Mouse (Mus musculus): ENCODE measurements around the gene Lnpk. TPM values are rescaled to one million over a fixed set of nuclear protein-coding genes. Genes with fewer than 3 reads are reported as not detected.

The Lnpk gene
- polyA plus RNA-seq, 1 experiment from 2014 or later, result 19.3 TPM

DNA sequence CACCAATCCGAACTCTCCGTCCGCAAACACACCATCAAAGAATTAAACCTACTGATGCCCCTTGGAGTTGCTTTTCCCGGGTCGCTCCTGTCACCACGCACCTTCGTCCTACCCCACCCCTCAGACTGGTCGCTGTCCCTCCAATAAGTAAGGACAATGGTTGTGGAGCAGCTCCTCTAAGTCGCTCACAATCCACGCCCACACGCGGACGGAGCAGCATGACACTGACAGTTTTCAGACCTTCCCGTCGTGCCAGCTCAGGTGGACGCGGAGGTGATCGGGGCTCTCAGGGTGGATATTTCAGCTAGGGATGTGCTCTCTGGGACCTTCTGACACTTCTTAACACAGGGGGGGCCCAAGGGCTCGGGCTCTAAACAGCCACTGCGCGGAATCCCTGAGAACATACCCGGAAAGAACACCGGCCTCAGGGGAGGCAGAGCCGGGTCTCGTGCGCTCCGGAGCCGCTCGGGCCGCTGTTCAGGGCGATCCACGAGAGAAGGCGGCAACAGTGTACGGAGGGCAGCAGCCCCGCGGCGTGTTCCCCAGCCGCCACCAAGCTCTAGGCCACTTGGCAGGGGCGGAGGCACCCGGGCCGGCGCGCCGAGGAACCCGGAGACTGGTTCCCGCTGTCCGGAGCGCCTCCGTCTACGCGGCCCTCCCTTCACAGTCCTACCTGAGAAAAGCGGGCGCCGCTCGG, 941 bp downstream of the Lnpk start:
- Histone ChIP-seq H3K27me3 (replicated peaks) (no peaks in the 10 kb centered on the region), H3K9ac (peak overlapping the region; percentile 94), H3K4me2 (peak overlapping the region; percentile 88), H3K36me3 (no peaks in the 10 kb centered on the region), H3K4me3 (peak overlapping the region; percentile 83), H3K4me1 (peaks cover 13% of the 10 kb centered on the region), H3K27ac (replicated peaks) (peak overlapping the region; percentile 85), H3K9me3 (no peaks in the 10 kb centered on the region)
- ATAC-seq (ENCODE audit: extremely low read depth, insufficient number of reproducible peaks, low FRiP score, low TSS enrichment), result peak; percentile 44
- WGBS, result under 1% methylated on average over 55 of the region's 55 CpGs

DNA sequence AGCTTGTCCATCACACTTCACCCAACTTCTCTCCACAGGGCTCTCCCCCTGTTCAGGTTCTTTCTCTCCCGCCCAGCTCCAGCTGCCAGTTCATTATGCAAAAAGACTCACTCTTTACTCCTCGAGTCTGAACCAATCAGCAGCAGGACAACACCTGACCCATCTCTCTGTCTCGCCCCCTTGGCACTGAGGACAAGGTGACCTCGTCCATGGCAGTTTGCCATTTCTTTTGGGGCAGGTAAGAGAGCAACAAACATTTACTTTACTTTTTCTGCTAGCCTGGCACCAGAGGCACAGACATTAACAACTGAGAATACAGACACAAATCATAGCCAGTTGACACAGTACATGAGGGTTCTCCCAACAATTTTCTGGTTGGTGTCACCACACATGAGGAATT, 8.8 kb downstream of the Lnpk start:
- 77% methylated on average over 4 of the region's 4 CpGs for WGBS
- no peak overlapping the region for H3K9ac ChIP-seq

GRCm38 (mm10) chr2:74559822-74560221, 19.4 kb downstream of the Lnpk start:
- Histone ChIP-seq H3K4me1 (peaks cover 18% of the 10 kb centered on the region), H3K4me2 (no peak overlapping the region), H3K9me3 (no peaks in the 10 kb centered on the region), H3K27ac (replicated peaks) (no peak overlapping the region), H3K9ac (no peak overlapping the region), H3K27me3 (replicated peaks) (no peaks in the 10 kb centered on the region), H3K4me3 (no peak overlapping the region), H3K36me3 (peaks cover 17% of the 10 kb centered on the region)
- 19% methylated on average over 2 of the region's 2 CpGs for WGBS
- ATAC-seq (ENCODE audit: extremely low read depth, insufficient number of reproducible peaks, low FRiP score, low TSS enrichment), result no peak

More for the DNA sequence above, 8.8 kb downstream of the Lnpk start:
- Histone ChIP-seq H3K27me3 (replicated peaks) (no peaks in the 10 kb centered on the region), H3K9me3 (no peaks in the 10 kb centered on the region), H3K4me3 (no peak overlapping the region), H3K36me3 (peaks cover 18% of the 10 kb centered on the region), H3K27ac (replicated peaks) (no peak overlapping the region), H3K4me2 (no peak overlapping the region), H3K4me1 (no peaks in the 10 kb centered on the region)
- ATAC-seq (ENCODE audit: extremely low read depth, insufficient number of reproducible peaks, low FRiP score, low TSS enrichment), result no peak

DNA sequence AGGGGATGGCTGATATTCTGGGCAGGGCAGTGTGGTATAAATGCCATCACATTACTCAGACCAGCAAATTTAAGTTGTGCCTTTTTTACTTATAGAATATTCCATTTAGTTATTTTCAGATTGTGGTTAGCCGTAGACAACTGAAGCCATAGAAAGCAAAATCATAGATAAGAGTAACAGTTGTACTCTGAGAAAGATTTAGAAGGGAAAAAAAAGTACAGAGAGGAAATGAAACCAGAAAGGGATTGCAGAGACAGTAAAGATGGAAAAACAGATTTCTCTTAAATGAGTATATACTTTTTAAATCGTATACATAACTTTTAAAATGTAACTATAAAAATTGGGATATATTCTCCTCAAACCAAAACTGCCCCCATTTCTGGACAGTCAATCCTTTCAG, 20.1 kb downstream of the Lnpk start:
- Histone ChIP-seq H3K9me3 (no peaks in the 10 kb centered on the region), H3K27ac (replicated peaks) (no peak overlapping the region), H3K4me1 (peaks cover 18% of the 10 kb centered on the region), H3K4me3 (no peak overlapping the region), H3K9ac (no peak overlapping the region), H3K4me2 (no peak overlapping the region), H3K27me3 (replicated peaks) (no peaks in the 10 kb centered on the region), H3K36me3 (peaks cover 21% of the 10 kb centered on the region)
- no peak for ATAC-seq (ENCODE audit: extremely low read depth, insufficient number of reproducible peaks, low FRiP score, low TSS enrichment)
- 75% methylated on average over 2 of the region's 2 CpGs for WGBS

GRCm38 (mm10) chr2:74557451-74557850, 21.8 kb downstream of the Lnpk start:
- 48% methylated on average over 2 of the region's 2 CpGs for WGBS
- no peak overlapping the region for H3K9ac ChIP-seq
- no peak overlapping the region for H3K4me3 ChIP-seq
- no peaks in the 10 kb centered on the region for H3K27me3 ChIP-seq (replicated peaks)
- no peak for ATAC-seq (ENCODE audit: extremely low read depth, insufficient number of reproducible peaks, low FRiP score, low TSS enrichment)
- H3K36me3 ChIP-seq, result peaks cover 28% of the 10 kb centered on the region
- H3K4me2 ChIP-seq, result no peak overlapping the region
- H3K9me3 ChIP-seq, result no peaks in the 10 kb centered on the region
- no peak overlapping the region for H3K27ac ChIP-seq (replicated peaks)
- H3K4me1 ChIP-seq, result peaks cover 18% of the 10 kb centered on the region

DNA sequence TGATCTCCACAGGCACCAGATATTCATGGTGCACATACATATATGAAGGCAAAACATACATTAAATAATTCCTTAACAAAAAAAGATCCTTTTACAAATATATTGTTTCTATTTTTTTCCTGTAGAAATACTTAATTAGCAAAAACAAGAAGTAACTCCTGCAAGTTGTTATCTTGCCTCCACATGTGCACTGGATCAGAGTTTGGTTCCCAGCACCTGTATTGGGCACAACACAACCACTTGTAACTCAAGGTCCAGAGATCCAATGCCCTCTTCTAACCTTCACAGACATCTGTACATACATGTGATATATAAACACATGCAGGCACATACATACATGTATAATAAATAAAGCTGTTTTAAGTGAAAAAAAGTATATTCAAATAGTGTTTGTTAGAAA, 27.3 kb downstream of the Lnpk start:
- H3K27ac ChIP-seq (replicated peaks), result no peak overlapping the region
- H3K36me3 ChIP-seq, result peaks cover 23% of the 10 kb centered on the region
- no peak for ATAC-seq (ENCODE audit: extremely low read depth, insufficient number of reproducible peaks, low FRiP score, low TSS enrichment)
- H3K4me2 ChIP-seq, result no peak overlapping the region
- no peaks in the 10 kb centered on the region for H3K27me3 ChIP-seq (replicated peaks)
- H3K9me3 ChIP-seq, result no peaks in the 10 kb centered on the region
- no peak overlapping the region for H3K4me3 ChIP-seq
- H3K9ac ChIP-seq, result no peak overlapping the region
- peaks cover under 1% of the 10 kb centered on the region; the same call in 1 of the 2 replicates for H3K4me1 ChIP-seq

GRCm38 (mm10) chr2:74548306-74548705, 30.9 kb downstream of the Lnpk start:
- Histone ChIP-seq H3K9ac (no peak overlapping the region), H3K9me3 (no peaks in the 10 kb centered on the region), H3K27ac (replicated peaks) (no peak overlapping the region), H3K36me3 (peaks cover 22% of the 10 kb centered on the region), H3K4me3 (no peak overlapping the region), H3K27me3 (replicated peaks) (no peaks in the 10 kb centered on the region), H3K4me2 (no peak overlapping the region), H3K4me1 (no peaks in the 10 kb centered on the region)
- no peak for ATAC-seq (ENCODE audit: extremely low read depth, insufficient number of reproducible peaks, low FRiP score, low TSS enrichment)
- 79% methylated on average over 2 of the region's 2 CpGs for WGBS

- Histone ChIP-seq H3K27ac (replicated peaks) (no peak overlapping the region), H3K4me3 (no peak overlapping the region), H3K4me2 (no peak overlapping the region), H3K4me1 (no peaks in the 10 kb centered on the region), H3K9ac (no peak overlapping the region), H3K27me3 (replicated peaks) (no peaks in the 10 kb centered on the region), H3K36me3 (no peaks in the 10 kb centered on the region), H3K9me3 (no peaks in the 10 kb centered on the region)
- 86% methylated on average over 5 of the region's 5 CpGs for WGBS
- no peak for ATAC-seq (ENCODE audit: extremely low read depth, insufficient number of reproducible peaks, low FRiP score, low TSS enrichment)
These were observed 70.9 kb downstream of the Lnpk start for GRCm38 (mm10) chr2:74508302-74508701.

DNA sequence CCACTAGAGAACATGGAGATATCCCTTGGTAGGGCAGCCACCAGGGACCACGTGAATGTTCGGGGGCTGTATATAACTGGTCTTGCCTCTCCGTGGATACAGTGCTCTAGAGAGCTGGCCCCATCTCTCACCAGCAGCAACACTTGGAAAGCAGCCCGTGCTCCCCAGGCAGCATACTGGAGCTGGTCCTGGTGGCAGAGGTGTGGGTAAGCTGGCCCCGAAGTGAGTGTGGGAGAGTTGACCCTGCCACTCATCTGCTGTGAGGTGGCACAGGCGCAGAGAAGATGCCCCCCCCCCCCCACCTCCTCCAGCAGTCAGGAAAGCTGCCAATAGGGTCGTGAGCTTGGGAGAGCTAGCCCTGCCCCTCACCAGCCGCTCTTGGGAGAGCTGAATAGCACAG, 72.8 kb downstream of the Lnpk start:
- H3K9me3 ChIP-seq, result no peaks in the 10 kb centered on the region
- H3K4me2 ChIP-seq, result no peak overlapping the region
- no peak overlapping the region for H3K27ac ChIP-seq (replicated peaks)
- H3K9ac ChIP-seq, result no peak overlapping the region
- no peaks in the 10 kb centered on the region for H3K4me1 ChIP-seq
- H3K27me3 ChIP-seq (replicated peaks), result no peaks in the 10 kb centered on the region
- no peak overlapping the region for H3K4me3 ChIP-seq
- H3K36me3 ChIP-seq, result no peaks in the 10 kb centered on the region
- WGBS, result 31% methylated on average over 8 of the region's 8 CpGs
- ATAC-seq (ENCODE audit: extremely low read depth, insufficient number of reproducible peaks, low FRiP score, low TSS enrichment), result no peak

GRCm38 (mm10) chr2:74500307-74500706, 78.9 kb downstream of the Lnpk start:
- ATAC-seq (ENCODE audit: extremely low read depth, insufficient number of reproducible peaks, low FRiP score, low TSS enrichment), result no peak
- no peaks in the 10 kb centered on the region for H3K27me3 ChIP-seq (replicated peaks)
- no peak overlapping the region for H3K27ac ChIP-seq (replicated peaks)
- H3K4me1 ChIP-seq, result no peaks in the 10 kb centered on the region
- H3K9ac ChIP-seq, result no peak overlapping the region
- no peaks in the 10 kb centered on the region for H3K9me3 ChIP-seq
- no peak overlapping the region for H3K4me2 ChIP-seq
- no peak overlapping the region for H3K4me3 ChIP-seq
- WGBS, result 81% methylated on average over 2 of the region's 2 CpGs
- H3K36me3 ChIP-seq, result no peaks in the 10 kb centered on the region

DNA sequence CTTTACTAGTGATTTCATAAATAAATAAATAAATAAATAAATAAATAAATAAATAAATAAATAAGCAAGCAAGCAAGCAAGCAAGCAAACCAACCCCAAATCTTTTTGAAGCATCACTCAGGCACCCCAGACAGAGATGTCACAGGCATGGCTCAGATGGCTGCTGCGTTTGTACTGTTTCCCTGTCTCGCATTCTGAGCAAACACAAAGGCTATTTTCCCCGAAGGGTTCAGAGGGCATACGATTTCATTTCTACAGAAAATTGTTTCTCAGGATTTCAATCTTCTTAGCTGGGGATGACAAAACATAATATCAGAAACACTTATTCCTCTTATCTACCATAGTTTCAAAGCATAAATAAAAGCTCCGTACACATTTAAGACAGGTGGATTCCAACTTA, 81.4 kb downstream of the Lnpk start:
- 83% methylated on average over 5 of the region's 5 CpGs for WGBS
- Histone ChIP-seq H3K27me3 (replicated peaks) (0 out of 2 replicates have a peak, but pooled peaks cover 4% of the 10 kb centered on the region), H3K4me3 (no peak overlapping the region), H3K9ac (no peak overlapping the region), H3K4me2 (no peak overlapping the region), H3K36me3 (no peaks in the 10 kb centered on the region), H3K27ac (replicated peaks) (no peak overlapping the region), H3K9me3 (no peaks in the 10 kb centered on the region), H3K4me1 (no peaks in the 10 kb centered on the region)
- ATAC-seq (ENCODE audit: extremely low read depth, insufficient number of reproducible peaks, low FRiP score, low TSS enrichment), result no peak

DNA sequence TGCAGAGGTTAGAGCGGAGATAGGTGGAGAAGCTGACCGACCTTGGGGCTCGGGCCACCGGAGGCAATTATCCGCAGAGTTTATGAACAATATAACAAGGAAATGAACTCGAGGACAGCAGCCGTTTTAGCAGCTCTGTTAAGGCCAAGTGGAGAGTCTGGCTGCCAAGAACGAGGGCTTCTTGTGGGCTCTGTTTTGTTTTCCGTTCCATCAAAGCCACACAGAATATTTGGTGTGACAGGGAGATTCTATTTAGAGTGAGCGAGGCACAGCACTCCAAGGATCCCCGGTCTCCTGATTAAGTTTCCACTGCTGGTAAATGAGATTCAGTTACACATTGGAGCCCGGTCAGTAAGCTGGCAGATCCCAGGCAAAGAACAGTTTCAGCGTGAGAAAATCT, 87.8 kb downstream of the Lnpk start:
- Histone ChIP-seq H3K9me3 (no peaks in the 10 kb centered on the region), H3K9ac (no peak overlapping the region), H3K4me2 (no peak overlapping the region), H3K27me3 (replicated peaks) (0 out of 2 replicates have a peak, but pooled peaks cover 4% of the 10 kb centered on the region), H3K36me3 (no peaks in the 10 kb centered on the region), H3K4me3 (no peak overlapping the region), H3K4me1 (no peaks in the 10 kb centered on the region), H3K27ac (replicated peaks) (no peak overlapping the region)
- no peak for ATAC-seq (ENCODE audit: extremely low read depth, insufficient number of reproducible peaks, low FRiP score, low TSS enrichment)
- 66% methylated on average over 13 of the region's 13 CpGs for WGBS

Measured in heart, embryonic 13.5 days (tissue).